Mouse (Mus musculus): ENCODE results near the gene Kcnk2. TPM values are rescaled to one million over a fixed set of nuclear protein-coding genes. Genes with fewer than 3 reads are reported as not detected.

Gene Kcnk2
- polyA plus RNA-seq, 1 experiment from 2014 or later: 23.3 TPM

DNA sequence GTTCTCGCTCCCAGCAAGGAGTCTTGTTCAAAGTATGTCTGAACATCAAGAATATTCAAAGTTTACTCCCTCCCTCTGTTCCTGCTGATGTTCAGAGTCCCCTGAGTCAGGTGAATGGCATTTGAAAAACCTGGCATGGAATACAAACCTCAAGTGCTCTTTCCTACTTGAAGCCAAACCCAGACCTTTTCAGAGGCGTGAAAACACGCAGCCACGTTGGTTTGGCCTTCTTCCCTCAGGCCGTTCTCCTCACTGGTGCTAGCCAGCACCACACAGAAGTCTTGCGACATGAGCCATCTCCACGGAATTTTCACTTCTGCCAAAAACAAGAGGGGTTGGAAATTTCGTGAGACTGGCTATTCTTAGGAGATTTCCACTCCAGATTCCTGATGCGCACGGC is 3.1 kb upstream of the Kcnk2 start:
- 89% methylated on average over 10 of the region's 10 CpGs for WGBS

DNA sequence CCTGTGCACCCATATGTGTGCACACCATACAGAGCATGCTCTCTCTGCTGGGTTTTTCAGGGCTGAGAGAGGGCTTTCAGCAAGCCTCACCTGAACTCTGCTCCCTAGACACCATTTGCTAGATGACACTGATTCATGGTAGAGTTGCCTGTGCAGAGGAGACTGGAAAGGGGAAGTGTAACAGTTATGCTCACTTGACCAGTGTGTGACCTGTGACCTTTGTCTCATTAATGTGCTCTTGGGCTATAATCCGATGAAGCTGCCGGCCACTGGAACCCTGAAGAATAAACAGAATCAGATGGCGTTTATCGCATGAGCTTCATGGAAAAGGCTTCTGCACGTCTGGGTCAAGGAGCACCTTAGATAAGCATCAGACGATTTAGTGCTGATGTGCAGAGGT is 1.5 kb upstream of the Kcnk2 start:
- Histone ChIP-seq H3K36me3 (replicated peaks; ENCODE audit: control insufficient read depth, insufficient read depth) (no peaks in the 10 kb centered on the region), H3K4me2 (replicated peaks) (no peak overlapping the region), H3K27ac (no peak overlapping the region), H3K9me3 (ENCODE audit: control insufficient read depth, low read length) (no peaks in the 10 kb centered on the region), H3K9ac (no peak overlapping the region), H3K4me3 (replicated peaks; ENCODE audit: low read length) (no peak overlapping the region), H3K27me3 (ENCODE audit: control insufficient read depth, insufficient read depth, low read length) (no peaks in the 10 kb centered on the region), H3K4me1 (replicated peaks; ENCODE audit: control insufficient read depth, insufficient read depth, low read length) (peaks cover 8% of the 10 kb centered on the region)
- DNase-seq (ENCODE audit: low spot score) (no peak), ATAC-seq (ENCODE audit: low FRiP score) (no peak)
- WGBS: 81% methylated on average over 6 of the region's 6 CpGs

More for the DNA sequence above, 3.1 kb upstream of the Kcnk2 start:
- Histone ChIP-seq H3K4me1 (replicated peaks; ENCODE audit: control insufficient read depth, insufficient read depth, low read length) (peaks cover 8% of the 10 kb centered on the region), H3K27ac (no peak overlapping the region), H3K4me3 (replicated peaks; ENCODE audit: low read length) (no peak overlapping the region), H3K9ac (no peak overlapping the region), H3K27me3 (ENCODE audit: control insufficient read depth, insufficient read depth, low read length) (no peaks in the 10 kb centered on the region), H3K36me3 (replicated peaks; ENCODE audit: control insufficient read depth, insufficient read depth) (no peaks in the 10 kb centered on the region), H3K9me3 (ENCODE audit: control insufficient read depth, low read length) (no peaks in the 10 kb centered on the region), H3K4me2 (replicated peaks) (no peak overlapping the region)
- ATAC-seq (ENCODE audit: low FRiP score): no peak
- no peak for DNase-seq (ENCODE audit: low spot score)

DNA sequence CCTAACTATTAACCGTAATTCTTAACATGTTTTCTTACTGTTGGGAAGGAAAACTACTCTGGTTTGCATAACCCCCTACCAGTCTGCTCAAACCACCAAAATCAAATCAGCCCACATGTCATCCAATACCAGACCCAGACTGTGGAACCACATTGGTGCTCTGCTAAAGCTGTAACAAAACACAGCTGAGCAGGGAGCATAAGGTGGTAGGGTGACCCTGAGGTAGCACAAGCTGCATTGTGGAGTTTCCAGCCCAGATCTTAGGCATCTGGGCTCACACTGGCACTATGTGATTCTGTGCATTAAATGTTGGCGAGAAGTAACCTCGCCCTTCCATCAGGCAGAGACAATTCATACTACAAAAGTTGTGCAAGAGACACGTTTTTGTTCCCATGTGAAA is 1.1 kb upstream of the Kcnk2 start:
- no peak overlapping the region for H3K4me2 ChIP-seq (replicated peaks)
- 84% methylated on average over 4 of the region's 4 CpGs for WGBS
- H3K9me3 ChIP-seq (ENCODE audit: control insufficient read depth, low read length): no peaks in the 10 kb centered on the region
- no peak overlapping the region for H3K9ac ChIP-seq
- no peak for ATAC-seq (ENCODE audit: low FRiP score)
- no peak overlapping the region for H3K27ac ChIP-seq
- peaks cover 8% of the 10 kb centered on the region for H3K4me1 ChIP-seq (replicated peaks; ENCODE audit: control insufficient read depth, insufficient read depth, low read length)
- no peak for DNase-seq (ENCODE audit: low spot score)
- no peaks in the 10 kb centered on the region for H3K27me3 ChIP-seq (ENCODE audit: control insufficient read depth, insufficient read depth, low read length)
- H3K4me3 ChIP-seq (replicated peaks; ENCODE audit: low read length): no peak overlapping the region
- H3K36me3 ChIP-seq (replicated peaks; ENCODE audit: control insufficient read depth, insufficient read depth): no peaks in the 10 kb centered on the region

DNA sequence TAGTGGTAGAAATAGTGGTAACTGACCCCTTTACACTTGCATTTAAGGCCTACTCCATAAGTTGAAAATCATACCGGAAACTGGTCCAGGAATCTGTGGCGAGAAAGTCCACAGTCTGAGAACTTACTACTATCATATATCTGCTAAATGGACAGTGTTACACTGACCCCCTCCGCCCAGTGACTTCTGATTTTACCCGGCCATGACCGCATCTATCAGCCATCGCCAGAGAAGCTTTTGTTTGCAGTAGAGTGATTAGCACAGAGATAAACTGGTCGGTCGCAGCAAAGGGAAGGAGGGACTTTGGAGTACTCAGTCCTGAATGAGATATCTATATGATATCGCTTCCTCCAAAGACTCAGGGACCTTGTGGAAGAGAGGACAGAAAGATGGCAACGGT is 15.2 kb downstream of the Kcnk2 start:
- Histone ChIP-seq H3K4me2 (replicated peaks) (no peak overlapping the region), H3K4me1 (replicated peaks; ENCODE audit: control insufficient read depth, insufficient read depth, low read length) (no peaks in the 10 kb centered on the region), H3K36me3 (replicated peaks; ENCODE audit: control insufficient read depth, insufficient read depth) (no peaks in the 10 kb centered on the region), H3K9ac (no peak overlapping the region), H3K9me3 (ENCODE audit: control insufficient read depth, low read length) (no peaks in the 10 kb centered on the region), H3K27me3 (ENCODE audit: control insufficient read depth, insufficient read depth, low read length) (no peaks in the 10 kb centered on the region), H3K4me3 (replicated peaks; ENCODE audit: low read length) (no peak overlapping the region), H3K27ac (no peak overlapping the region)
- DNase-seq (ENCODE audit: low spot score) (no peak), ATAC-seq (ENCODE audit: low FRiP score) (no peak)
- whole genome bisulfite sequencing: 90% methylated on average over 10 of the region's 10 CpGs

DNA sequence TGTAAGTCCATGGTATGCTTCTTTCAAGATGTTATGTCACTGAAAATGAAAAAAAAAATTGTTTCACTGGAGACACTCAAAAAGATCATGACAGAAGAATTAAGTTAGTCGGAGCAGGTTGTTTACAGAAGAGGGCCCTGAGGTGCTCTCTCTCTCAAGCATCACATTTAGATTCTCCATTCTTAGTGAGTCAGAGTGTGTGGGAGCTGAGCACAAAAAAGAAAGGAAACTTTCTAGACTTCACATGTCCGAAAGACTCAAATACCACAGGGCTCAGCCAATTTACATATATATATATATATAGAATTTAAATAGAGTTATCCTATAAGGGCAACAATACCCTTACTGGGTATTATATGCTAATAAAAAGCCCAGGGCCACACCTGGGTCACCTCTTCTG is 15.9 kb downstream of the Kcnk2 start:
- no peak overlapping the region for H3K27ac ChIP-seq
- no peak overlapping the region for H3K9ac ChIP-seq
- 87% methylated on average over 2 of the region's 2 CpGs for WGBS
- ATAC-seq (ENCODE audit: low FRiP score): no peak
- no peak for DNase-seq (ENCODE audit: low spot score)
- no peaks in the 10 kb centered on the region for H3K9me3 ChIP-seq (ENCODE audit: control insufficient read depth, low read length)
- H3K4me1 ChIP-seq (replicated peaks; ENCODE audit: control insufficient read depth, insufficient read depth, low read length): no peaks in the 10 kb centered on the region
- H3K27me3 ChIP-seq (ENCODE audit: control insufficient read depth, insufficient read depth, low read length): no peaks in the 10 kb centered on the region
- no peaks in the 10 kb centered on the region for H3K36me3 ChIP-seq (replicated peaks; ENCODE audit: control insufficient read depth, insufficient read depth)
- no peak overlapping the region for H3K4me3 ChIP-seq (replicated peaks; ENCODE audit: low read length)
- H3K4me2 ChIP-seq (replicated peaks): no peak overlapping the region

DNA sequence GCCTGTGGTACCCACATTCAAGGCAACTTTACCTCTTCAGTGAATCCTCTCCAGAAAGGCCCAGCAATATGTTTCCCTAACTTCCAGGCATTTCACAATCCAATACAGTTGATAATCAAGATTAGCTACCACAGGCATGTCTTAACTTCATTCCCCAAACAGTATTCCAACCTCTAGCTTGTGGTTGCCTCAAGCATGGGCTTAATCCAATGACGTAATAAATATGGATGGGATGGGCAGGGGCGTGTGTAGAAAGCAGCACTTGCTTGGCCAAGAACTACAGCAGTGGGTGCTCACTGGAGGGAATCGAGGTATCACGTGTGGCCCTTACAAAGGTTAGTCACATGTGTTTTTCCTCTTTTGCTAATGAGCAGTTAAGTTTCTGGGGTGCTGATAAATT is 34.4 kb downstream of the Kcnk2 start:
- WGBS: 90% methylated on average over 4 of the region's 4 CpGs
- Histone ChIP-seq H3K4me3 (replicated peaks; ENCODE audit: low read length) (no peak overlapping the region), H3K27ac (no peak overlapping the region), H3K9me3 (ENCODE audit: control insufficient read depth, low read length) (no peaks in the 10 kb centered on the region), H3K36me3 (replicated peaks; ENCODE audit: control insufficient read depth, insufficient read depth) (no peaks in the 10 kb centered on the region), H3K4me1 (replicated peaks; ENCODE audit: control insufficient read depth, insufficient read depth, low read length) (no peaks in the 10 kb centered on the region), H3K4me2 (replicated peaks) (no peak overlapping the region), H3K27me3 (ENCODE audit: control insufficient read depth, insufficient read depth, low read length) (no peaks in the 10 kb centered on the region), H3K9ac (no peak overlapping the region)
- ATAC-seq (ENCODE audit: low FRiP score) (no peak), DNase-seq (ENCODE audit: low spot score) (no peak)

DNA sequence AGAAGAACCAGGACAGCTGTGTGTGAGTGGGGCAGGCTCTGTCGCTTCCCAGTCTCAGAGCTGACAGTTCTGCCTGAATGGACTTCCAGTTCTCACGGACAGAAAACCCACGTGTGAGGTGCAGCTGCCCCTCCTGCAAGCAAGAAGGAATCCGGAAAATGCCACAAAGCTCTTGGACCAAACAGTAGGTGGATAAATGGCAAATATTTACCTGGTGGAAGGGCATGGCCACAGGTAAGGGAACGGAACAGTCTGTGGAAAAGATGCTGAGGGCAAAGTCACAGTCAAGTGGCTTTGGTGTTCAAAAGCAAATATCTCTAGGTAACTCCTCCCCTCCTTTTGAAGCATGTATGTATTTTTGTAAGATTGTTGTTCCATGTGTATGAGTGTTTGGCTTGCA is 37.9 kb downstream of the Kcnk2 start:
- H3K4me3 ChIP-seq (replicated peaks; ENCODE audit: low read length): no peak overlapping the region
- ATAC-seq (ENCODE audit: low FRiP score) (no peak), DNase-seq (ENCODE audit: low spot score) (no peak)
- WGBS: 67% methylated on average over 5 of the region's 5 CpGs
- H3K4me1 ChIP-seq (replicated peaks; ENCODE audit: control insufficient read depth, insufficient read depth, low read length): no peaks in the 10 kb centered on the region
- H3K27me3 ChIP-seq (ENCODE audit: control insufficient read depth, insufficient read depth, low read length): no peaks in the 10 kb centered on the region
- no peak overlapping the region for H3K9ac ChIP-seq
- no peak overlapping the region for H3K27ac ChIP-seq
- H3K4me2 ChIP-seq (replicated peaks): no peak overlapping the region
- no peaks in the 10 kb centered on the region for H3K9me3 ChIP-seq (ENCODE audit: control insufficient read depth, low read length)
- no peaks in the 10 kb centered on the region for H3K36me3 ChIP-seq (replicated peaks; ENCODE audit: control insufficient read depth, insufficient read depth)

DNA sequence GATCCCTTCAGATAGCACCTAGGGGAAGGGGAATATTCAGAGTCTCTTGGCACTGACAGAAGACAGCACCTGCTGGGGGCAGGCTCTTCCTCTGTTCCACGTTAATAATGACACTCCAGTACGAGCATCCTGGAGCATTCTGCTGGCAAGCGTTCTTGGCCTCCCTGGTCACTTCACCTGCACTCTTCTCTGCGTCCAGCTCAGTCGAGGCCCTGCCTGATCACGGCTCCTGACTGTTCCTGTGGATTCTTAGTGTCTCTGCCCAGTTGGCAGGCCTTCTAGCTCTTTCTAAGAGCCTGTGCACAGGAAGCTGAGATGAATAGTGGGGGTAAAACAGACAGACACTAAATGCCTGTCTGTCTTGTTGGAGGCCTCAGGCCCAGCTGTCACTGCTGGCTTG is 39.5 kb downstream of the Kcnk2 start:
- DNase-seq (ENCODE audit: low spot score): no peak
- ATAC-seq (ENCODE audit: low FRiP score): no peak
- Histone ChIP-seq H3K9ac (no peak overlapping the region), H3K4me3 (replicated peaks; ENCODE audit: low read length) (no peak overlapping the region), H3K27ac (no peak overlapping the region), H3K4me2 (replicated peaks) (no peak overlapping the region), H3K4me1 (replicated peaks; ENCODE audit: control insufficient read depth, insufficient read depth, low read length) (no peaks in the 10 kb centered on the region), H3K27me3 (ENCODE audit: control insufficient read depth, insufficient read depth, low read length) (no peaks in the 10 kb centered on the region), H3K9me3 (ENCODE audit: control insufficient read depth, low read length) (no peaks in the 10 kb centered on the region), H3K36me3 (replicated peaks; ENCODE audit: control insufficient read depth, insufficient read depth) (no peaks in the 10 kb centered on the region)
- 64% methylated on average over 6 of the region's 6 CpGs for WGBS

DNA sequence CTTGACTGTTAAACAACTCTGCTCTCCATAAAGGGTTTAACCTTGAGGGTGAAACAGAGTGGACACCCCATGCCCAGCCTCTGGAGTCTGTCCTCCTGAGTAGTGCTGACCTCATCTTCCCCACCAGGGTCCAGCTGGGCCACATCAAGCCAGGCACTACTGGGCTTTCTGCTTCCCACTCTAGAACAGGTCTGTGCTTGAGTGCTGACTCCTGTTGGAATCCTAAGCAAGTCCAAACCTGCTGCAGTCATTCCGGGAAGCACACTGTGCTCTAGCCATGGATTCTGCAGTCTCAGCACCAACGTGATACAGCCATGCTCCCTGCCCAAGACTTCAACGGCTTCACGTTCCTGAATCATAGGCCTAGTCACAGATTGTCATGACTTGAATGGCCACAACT is 42.4 kb downstream of the Kcnk2 start:
- WGBS: 79% methylated on average over 4 of the region's 4 CpGs
- DNase-seq (ENCODE audit: low spot score) (no peak), ATAC-seq (ENCODE audit: low FRiP score) (no peak)
- H3K9ac ChIP-seq: no peak overlapping the region
- H3K4me2 ChIP-seq (replicated peaks): no peak overlapping the region
- no peaks in the 10 kb centered on the region for H3K27me3 ChIP-seq (ENCODE audit: control insufficient read depth, insufficient read depth, low read length)
- no peaks in the 10 kb centered on the region for H3K4me1 ChIP-seq (replicated peaks; ENCODE audit: control insufficient read depth, insufficient read depth, low read length)
- no peaks in the 10 kb centered on the region for H3K9me3 ChIP-seq (ENCODE audit: control insufficient read depth, low read length)
- H3K4me3 ChIP-seq (replicated peaks; ENCODE audit: low read length): no peak overlapping the region
- no peaks in the 10 kb centered on the region for H3K36me3 ChIP-seq (replicated peaks; ENCODE audit: control insufficient read depth, insufficient read depth)
- H3K27ac ChIP-seq: no peak overlapping the region

DNA sequence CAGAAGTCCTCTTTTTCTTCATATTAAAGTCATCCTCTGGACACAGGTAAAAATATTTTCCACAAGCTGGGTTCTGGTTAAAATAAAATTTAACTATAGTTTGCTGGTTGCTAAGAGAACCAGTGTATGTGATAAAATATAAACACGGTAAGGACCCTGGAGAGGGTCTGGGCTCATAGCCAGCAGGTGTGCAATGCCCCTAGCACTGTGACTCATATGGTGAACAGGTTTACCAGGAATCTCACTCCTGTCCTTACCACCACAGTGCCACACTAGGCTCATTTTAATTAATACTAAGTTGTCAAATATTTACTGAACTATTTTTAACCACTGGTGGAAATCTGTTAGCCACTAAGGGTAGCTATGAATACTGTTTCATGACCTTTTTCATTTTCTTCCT is 48.2 kb downstream of the Kcnk2 start:
- no peak for DNase-seq (ENCODE audit: low spot score)
- H3K4me2 ChIP-seq (replicated peaks): no peak overlapping the region
- H3K27ac ChIP-seq: no peak overlapping the region
- no peaks in the 10 kb centered on the region for H3K4me1 ChIP-seq (replicated peaks; ENCODE audit: control insufficient read depth, insufficient read depth, low read length)
- no peaks in the 10 kb centered on the region for H3K27me3 ChIP-seq (ENCODE audit: control insufficient read depth, insufficient read depth, low read length)
- 82% methylated on average over 1 of the region's 1 CpGs for WGBS
- H3K4me3 ChIP-seq (replicated peaks; ENCODE audit: low read length): no peak overlapping the region
- no peaks in the 10 kb centered on the region for H3K9me3 ChIP-seq (ENCODE audit: control insufficient read depth, low read length)
- no peak for ATAC-seq (ENCODE audit: low FRiP score)
- H3K9ac ChIP-seq: no peak overlapping the region
- H3K36me3 ChIP-seq (replicated peaks; ENCODE audit: control insufficient read depth, insufficient read depth): no peaks in the 10 kb centered on the region

Measured in hindbrain, embryonic 14.5 days (tissue).